Mouse (Mus musculus): ENCODE measurements around the gene Tyw1.

GRCm38 (mm10) chr5:130221316-130221715 lies 34.1 kb upstream of the Tyw1 start:
- no peak for TF ChIP-seq POLR2A (IDR thresholded peaks at IDR 0.05; ENCODE audit: borderline replicate concordance, insufficient read depth, low read length)
- TF ChIP-seq CTCF (IDR thresholded peaks at IDR 0.05; ENCODE audit: borderline replicate concordance, insufficient read depth, low read depth, low read length) = no peak

Measured in cerebellum, adult 2 months (tissue).